Comparison of ENCODE assay signal across 35 mouse cellular contexts in genomic region chr11:9024782-9025181, GRCm38 (mm10). TPM values are rescaled to one million over a fixed set of nuclear protein-coding genes. Genes with fewer than 3 reads are reported as not detected.
"Had no signal": no experiment of that assay in that cellular context is flagged by ENCODE, and none has a peak within 500 bp of the region (broad histone marks: within the 10 kb centered on the region; RNA-seq: fewer than 3 reads in every experiment).

No protein-coding gene starts in this region.

- DNase-seq: forebrain, postnatal 0 days; gastrocnemius, postnatal 14 days; gastrocnemius, postnatal 36 days; kidney, adult 11 months; kidney, adult 2 months; kidney, adult 9 months; kidney, postnatal 14 days; kidney, postnatal 36 days; layer of hippocampus, adult 9-11 months; layer of hippocampus, postnatal 36 days; left cerebral cortex, postnatal 4 days; lung, adult 18-20 months had no signal

- H3K4me2 ChIP-seq: forebrain, embryonic 15.5 days; hindbrain, embryonic 13.5 days; hindbrain, embryonic 15.5 days; kidney, embryonic 15.5 days; limb, embryonic 13.5 days; limb, embryonic 15.5 days; liver, embryonic 12.5 days had no signal

- H3K27me3 ChIP-seq: forebrain, embryonic 15.5 days; hindbrain, embryonic 13.5 days; hindbrain, embryonic 15.5 days; limb, embryonic 15.5 days; liver, embryonic 12.5 days had no signal

- H3K27ac ChIP-seq: forebrain, embryonic 15.5 days; hindbrain, embryonic 13.5 days; hindbrain, embryonic 15.5 days; hindbrain, postnatal 0 days; kidney, embryonic 15.5 days; kidney, postnatal 0 days; limb, embryonic 13.5 days; limb, embryonic 15.5 days; liver, embryonic 12.5 days; liver, embryonic 14.5 days had no signal

- H3K9ac ChIP-seq: forebrain, embryonic 15.5 days; forebrain, postnatal 0 days; hindbrain, embryonic 13.5 days; hindbrain, embryonic 15.5 days; kidney, embryonic 15.5 days; limb, embryonic 13.5 days; limb, embryonic 15.5 days; liver, embryonic 12.5 days; liver, embryonic 14.5 days had no signal

- H3K4me1 ChIP-seq: forebrain, embryonic 15.5 days; hindbrain, embryonic 13.5 days; hindbrain, embryonic 15.5 days; kidney, embryonic 15.5 days; limb, embryonic 13.5 days; limb, embryonic 15.5 days; liver, embryonic 12.5 days had no signal

- H3K36me3 ChIP-seq: forebrain, embryonic 15.5 days; hindbrain, embryonic 13.5 days; hindbrain, embryonic 15.5 days; kidney, embryonic 15.5 days; limb, embryonic 13.5 days; limb, embryonic 15.5 days; liver, embryonic 12.5 days had no signal

- H3K9me3 ChIP-seq: forebrain, embryonic 15.5 days; hindbrain, embryonic 13.5 days; hindbrain, embryonic 15.5 days; kidney, embryonic 15.5 days; limb, embryonic 13.5 days; limb, embryonic 15.5 days; liver, embryonic 12.5 days had no signal

- ATAC-seq: forebrain, embryonic 15.5 days; forebrain, postnatal 0 days; hindbrain, postnatal 0 days; intestine, embryonic 16.5 days; liver, embryonic 12.5 days had no signal

- H3K4me3 ChIP-seq: forebrain, embryonic 15.5 days; hindbrain, embryonic 13.5 days; hindbrain, embryonic 15.5 days; kidney, embryonic 15.5 days; limb, embryonic 13.5 days; limb, embryonic 15.5 days; liver, embryonic 12.5 days had no signal

RNA-seq across cellular contexts. Expression of gene Gm11992, which starts 23.6 kb away (rescaled TPM):
- total RNA-seq: gastrocnemius, adult 18-20 months; gastrocnemius, adult 8-10 months; gastrocnemius, postnatal 14 days; gastrocnemius, postnatal 36 days had no signal

RNA-seq across cellular contexts. Expression of gene Sun3, which starts 24.0 kb away (rescaled TPM):
- total RNA-seq: gastrocnemius, adult 18-20 months; gastrocnemius, adult 8-10 months; gastrocnemius, postnatal 14 days; gastrocnemius, postnatal 36 days; hematopoietic stem cell, adult 5-6 weeks; hindbrain, postnatal 0 days had no signal
- polyA plus RNA-seq: forebrain, embryonic 15.5 days; gonadal fat pad, adult 2 months; kidney, embryonic 15.5 days; limb, embryonic 11.5 days; limb, embryonic 13.5 days; limb, embryonic 15.5 days; liver, embryonic 12.5 days; liver, embryonic 14.5 days; liver, embryonic 16.5 days had no signal

RNA-seq across cellular contexts. Expression of gene Pkd1l1, which starts 51.7 kb away (rescaled TPM):
- total RNA-seq: gastrocnemius, adult 18-20 months; gastrocnemius, adult 8-10 months; gastrocnemius, postnatal 14 days; gastrocnemius, postnatal 36 days; heart, postnatal 10 days; hematopoietic stem cell, adult 5-6 weeks; left cerebral cortex, adult 18-20 months; left cerebral cortex, postnatal 10 days; left cerebral cortex, postnatal 25 days; liver, adult 2 months had no signal
- polyA plus RNA-seq: hindbrain, embryonic 11.5 days had no signal
